Mouse (Mus musculus) lung, postnatal 4 days (tissue): ENCODE measurements around the gene Gtf2h4.

Experiments used
- DNase-seq, 2 experiments: peaks; one replicate each; pipeline ENCODE4 v3.0.0; 2021

Gene Gtf2h4

GRCm38 (mm10) chr17:35635699-35636111 lies 37.8 kb downstream of the Gtf2h4 start:
- DNase-seq, result peak in 1 of 2 experiments; percentile 79

DNA sequence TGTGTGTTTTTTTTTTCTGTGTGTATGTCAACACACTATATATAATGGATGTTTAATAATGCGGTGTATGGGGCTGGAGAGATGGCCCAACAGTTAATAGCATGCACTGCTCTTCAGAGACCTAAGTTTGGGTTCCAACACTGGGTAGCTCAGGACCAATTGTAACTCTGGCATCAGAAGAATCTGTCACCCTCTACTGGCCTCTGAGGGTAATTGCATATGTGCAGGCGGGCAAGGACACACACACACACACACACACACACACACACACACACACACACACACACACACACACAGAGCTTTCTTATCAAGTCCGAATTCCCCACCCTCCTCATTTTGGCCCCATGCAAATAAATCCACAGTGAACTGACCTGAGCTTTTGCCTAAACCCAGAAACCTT lies 38.3 kb downstream of the Gtf2h4 start:
- DNase-seq, result no peak

DNA sequence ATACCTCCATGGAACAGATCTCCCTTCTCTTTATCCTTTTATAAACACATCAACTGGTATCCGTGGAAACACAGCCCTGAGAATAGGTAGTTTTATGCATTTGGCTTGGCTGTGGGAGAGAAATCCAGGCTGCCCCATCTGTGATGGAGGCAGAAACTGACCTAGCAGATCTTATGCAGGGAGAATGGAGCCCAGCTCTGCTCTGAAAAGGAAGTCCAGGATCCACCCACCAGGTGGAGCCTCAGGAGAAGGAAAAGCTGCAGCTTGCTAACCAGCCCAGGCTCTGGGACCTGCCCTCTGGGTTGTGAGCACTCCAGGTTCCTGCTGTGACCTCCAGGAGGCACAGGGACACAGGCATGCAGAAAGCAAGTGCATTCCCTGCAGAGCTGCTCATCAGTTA lies 39.5 kb downstream of the Gtf2h4 start:
- peak; percentile 71 to 80 for DNase-seq

- no peak for DNase-seq
Measured at GRCm38 (mm10) chr17:35626537-35626936, 47.0 kb downstream of the Gtf2h4 start, which contains the start of gene Gm9573. Gene Gm9573 (minus strand): TSS chr17:35626637.
